Mouse (Mus musculus) small intestine, adult 2 months (tissue): ENCODE results near the gene Nme7.

Source experiments
- CTCF ChIP-seq: fragments of 200-500 bp; IDR thresholded peaks from 2 replicates; pipeline ENCODE4 v1.5.1; 2012; ENCODE audit warnings: low read depth, mild to moderate bottlenecking, control low read depth, inconsistent platforms, low read length, moderate library complexity, mixed read lengths; ENCODE audit not compliant: insufficient replicate concordance, insufficient read length; ENCODE audit errors: extremely low read depth
- POLR2A ChIP-seq: fragments of 200-500 bp; IDR thresholded peaks from 2 replicates; pipeline ENCODE4 v1.6.1; 2012; ENCODE audit warnings: low read depth, mild to moderate bottlenecking, control low read depth, inconsistent platforms, low read length, moderate library complexity

DNA sequence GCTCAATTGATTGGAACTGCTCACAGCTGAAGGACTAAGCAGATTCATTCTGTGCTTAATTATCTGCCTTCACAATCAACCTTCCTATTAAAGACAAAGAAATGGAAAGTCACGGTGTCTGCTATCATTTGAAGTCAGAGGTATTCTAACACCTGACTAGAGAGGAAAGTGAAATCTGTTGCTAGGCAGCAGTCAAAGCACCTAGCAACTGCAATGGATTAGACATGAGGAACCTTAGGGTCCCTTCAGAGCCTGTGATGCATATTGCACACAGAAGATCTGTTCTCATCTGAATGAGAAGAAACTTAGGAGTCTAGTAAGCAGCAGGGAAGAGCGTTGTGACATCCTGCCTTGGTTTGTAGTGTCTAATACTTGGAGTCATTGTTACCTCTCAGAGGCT is 58.1 kb downstream of the Nme7 start:
- TF ChIP-seq CTCF = no peak
- TF ChIP-seq POLR2A = no peak
